Mouse (Mus musculus): Measurements from ENCODE around the gene Wdr92.
A peak's percentile ranks its signal among the peaks of the same experiment; 100 is the strongest.
"Not testable (repeated sequence)": the region's sequence is repeated elsewhere in the genome, so short reads cannot be mapped to it uniquely, and the experiment has no call there.

Gene Wdr92

DNA sequence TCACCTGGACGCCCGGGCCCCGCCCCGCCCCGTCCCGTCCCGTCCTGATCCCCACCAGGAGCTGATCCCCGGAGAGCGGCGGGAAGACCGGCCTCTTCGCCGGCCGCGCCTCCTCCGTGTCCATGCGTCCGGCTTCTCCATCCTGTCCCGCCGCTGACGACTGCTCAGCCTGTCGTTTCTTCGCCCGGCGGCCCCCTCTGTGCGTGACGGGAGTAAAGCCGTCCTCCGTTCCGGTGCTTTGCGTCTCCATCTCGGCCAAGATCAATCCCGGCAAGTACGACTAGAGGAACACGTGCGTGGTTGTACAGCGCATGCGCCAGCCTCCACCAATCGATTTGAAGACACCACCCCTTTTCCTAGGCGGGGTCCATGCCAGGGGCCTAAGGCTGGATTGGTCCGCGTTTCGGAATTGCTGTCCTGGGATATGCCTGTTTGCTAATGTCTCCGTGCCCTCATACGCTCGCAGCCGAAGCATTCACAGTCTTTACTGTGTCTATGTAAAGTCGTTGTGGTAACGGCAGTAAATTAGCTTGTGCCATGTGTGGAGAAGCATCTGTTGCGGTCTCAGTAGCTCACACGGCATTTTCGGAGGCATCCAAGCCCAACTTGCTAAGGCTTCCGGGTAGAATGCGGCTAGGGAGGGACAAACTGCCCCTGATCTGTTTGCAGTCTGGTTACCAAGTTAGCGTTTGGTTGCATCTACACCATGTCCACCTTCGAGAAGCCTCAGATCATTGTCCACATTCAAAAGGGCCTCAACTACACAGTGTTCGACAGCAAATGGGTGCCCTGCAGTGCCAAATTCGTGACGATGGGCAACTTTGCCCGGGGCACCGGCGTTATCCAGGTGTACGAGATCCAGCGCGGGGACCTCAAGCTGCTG, 29.6 kb downstream of the Wdr92 start, which contains the start of gene Pno1:
Gene Pno1, minus strand, starts transcription at position 311 of the 883 bp plus-strand sequence.
- peak; percentile 98 for DNase-seq

DNA sequence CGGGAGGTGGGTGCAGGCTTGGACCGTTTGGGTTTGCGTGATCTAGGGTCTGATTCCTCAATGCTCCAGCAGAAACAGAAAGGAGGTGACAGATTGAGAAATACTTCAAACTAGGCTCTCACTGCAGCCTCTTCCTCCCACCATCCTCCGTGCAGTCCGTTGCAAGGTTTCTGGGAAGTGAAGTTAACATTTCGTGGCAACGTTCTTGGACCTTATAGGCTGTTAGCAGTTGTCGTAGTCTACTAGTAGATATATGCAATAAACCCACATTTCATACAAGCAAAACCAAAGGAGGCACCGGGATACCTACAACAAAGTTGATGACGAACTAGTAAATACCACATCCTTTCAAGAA, 30.2 kb downstream of the Wdr92 start:
- DNase-seq, result no peak

DNA sequence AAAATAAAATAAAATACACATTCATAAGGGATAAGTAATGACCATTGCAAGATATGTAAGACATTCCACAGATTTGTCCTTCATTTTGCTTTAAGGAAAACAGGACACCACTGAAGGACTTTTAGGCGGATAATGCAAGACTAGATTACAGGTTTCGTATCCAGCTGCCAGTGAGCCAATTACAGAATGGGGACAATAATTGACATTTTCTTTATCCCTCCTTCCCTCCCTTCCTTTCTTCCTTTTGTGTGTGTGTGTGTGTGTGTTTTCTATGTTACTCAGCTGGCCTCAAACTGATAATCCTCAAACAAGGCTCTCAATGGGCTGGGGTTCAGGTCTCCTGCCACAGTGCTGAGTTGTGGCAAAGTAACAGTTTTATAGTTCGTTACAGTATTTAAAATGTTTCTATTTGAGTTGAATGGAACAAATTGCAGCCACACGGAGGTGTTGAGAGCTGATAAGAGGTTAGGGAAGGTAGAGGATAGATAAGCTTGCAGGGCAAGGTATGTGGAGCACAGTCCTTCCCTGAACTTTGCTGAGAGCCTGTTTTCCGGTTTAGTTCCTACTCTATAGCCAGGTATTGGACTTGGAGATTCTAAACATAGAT, 31.1 kb downstream of the Wdr92 start:
- no peak for DNase-seq

DNA sequence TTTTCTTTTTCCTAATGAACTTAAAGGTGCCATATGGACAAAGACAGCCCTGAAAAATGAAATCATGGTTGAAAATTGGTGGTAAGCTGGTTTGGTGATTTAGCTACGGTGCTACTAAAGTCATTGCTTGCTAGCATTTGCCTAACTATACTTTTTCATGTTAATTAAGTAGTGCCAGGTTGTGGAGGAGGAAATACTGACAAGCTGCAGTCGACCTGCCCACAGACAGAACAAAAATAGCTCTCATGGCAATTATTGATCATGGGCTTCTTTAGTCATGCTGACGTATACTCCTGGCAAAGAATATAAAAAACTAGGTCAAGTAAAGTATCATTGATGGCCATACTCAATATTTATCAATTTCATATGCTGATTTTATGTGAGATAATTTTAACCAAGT, 33.6 kb downstream of the Wdr92 start:
- DNase-seq, result no peak

DNA sequence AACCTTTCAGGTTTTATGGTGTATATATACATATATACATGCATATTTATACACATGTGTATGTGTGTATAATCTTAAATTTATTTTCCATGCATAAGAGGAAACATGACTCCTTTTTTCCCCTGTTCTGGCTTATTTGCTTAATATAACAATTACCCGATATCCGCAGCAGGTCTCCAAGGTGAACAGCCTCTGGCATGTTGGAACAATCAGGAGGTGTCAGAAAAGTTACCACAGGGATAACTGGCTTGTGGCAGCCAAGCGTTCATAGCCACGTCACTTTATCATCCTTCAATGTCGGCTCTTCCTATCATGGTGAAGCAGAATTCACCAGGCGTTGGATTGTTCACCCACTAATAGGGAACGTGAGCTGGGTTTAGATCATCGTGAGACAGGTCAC, 39.2 kb downstream of the Wdr92 start:
- DNase-seq, result no peak

DNA sequence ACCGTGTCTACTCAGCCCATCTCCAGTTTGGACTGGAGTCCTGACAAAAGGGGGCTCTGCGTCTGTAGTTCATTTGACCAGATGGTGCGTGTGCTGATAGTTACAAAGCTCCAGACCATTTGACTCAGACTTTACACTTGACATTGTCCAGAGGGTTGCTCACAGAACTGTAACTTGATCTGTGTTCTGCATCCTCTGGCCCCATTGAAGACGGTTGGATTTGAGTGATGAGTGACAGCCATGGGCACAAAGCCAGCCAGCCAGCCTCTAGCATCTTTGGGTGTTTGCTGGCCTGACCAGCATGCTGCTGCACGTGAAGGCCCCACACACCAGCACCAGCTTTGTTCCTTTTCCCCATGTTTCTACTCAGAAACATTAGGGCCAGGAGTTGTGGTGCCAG, 50.9 kb downstream of the Wdr92 start:
- no peak for DNase-seq

DNA sequence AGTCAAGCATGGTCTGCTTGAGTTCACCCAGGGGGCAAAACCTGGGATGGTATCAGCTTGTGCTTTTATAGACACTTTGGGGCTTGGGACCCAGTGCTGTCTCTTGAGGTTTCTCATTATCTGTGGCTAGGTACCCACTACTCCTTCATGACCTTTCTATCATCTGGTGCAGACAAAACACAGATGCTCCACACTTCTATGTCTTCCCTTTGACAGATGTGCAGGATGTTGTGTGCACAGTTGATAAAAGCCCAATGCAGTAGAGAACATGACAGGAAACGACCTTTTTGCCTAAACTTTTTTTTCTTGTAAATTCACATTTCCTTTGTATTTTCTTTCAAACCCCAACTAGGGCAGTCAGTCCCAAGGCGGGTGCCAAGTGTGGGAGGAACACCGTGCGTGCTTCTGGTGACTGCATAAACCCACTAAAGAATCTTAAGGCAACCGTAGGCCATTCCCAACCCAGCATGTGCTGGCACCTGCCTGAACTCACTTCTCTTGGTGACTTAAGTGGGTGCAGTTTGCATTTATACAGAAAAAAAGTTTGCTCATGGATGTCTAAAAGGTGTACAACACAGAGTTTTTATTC, 54.6 kb downstream of the Wdr92 start:
- DNase-seq, result no peak

DNA sequence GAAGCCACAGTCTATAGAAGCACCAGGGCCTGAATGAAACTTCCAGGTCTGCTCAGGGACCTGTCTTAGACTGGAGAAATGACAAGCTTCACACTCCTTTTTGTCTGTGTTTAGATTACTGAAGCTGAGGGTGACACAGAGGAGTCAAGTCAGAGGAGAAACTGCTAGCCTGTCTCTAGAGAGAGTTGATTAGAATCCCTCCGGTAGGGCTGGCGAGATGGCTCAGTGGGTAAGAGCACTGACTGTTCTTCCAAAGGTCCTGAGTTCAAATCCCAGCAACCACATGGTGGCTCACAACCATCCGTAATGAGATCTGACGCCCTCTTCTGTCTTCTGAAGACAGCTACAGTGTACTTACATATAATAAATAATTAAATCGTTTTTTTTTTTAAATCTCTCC, 56.7 kb downstream of the Wdr92 start:
- DNase-seq, result not testable (repeated sequence)

DNA sequence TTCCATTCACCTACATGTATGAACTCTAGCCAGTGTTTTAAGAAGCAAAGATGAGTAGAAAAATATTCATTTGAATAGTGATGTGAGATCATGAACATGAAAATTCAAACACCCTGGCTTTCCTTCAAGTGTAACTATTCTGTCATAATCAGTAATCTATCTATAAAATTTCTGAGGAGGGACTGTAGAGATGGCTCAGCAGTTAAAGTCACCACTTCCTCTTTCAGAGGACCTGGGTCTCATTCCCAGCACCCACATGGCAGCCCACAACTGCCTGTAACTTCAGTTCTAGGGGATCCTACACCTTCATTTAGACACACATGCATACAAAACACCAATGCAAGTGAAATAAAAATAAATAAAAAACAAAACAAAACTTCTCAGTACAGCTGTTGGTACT, 66.8 kb downstream of the Wdr92 start:
- no peak for DNase-seq

DNA sequence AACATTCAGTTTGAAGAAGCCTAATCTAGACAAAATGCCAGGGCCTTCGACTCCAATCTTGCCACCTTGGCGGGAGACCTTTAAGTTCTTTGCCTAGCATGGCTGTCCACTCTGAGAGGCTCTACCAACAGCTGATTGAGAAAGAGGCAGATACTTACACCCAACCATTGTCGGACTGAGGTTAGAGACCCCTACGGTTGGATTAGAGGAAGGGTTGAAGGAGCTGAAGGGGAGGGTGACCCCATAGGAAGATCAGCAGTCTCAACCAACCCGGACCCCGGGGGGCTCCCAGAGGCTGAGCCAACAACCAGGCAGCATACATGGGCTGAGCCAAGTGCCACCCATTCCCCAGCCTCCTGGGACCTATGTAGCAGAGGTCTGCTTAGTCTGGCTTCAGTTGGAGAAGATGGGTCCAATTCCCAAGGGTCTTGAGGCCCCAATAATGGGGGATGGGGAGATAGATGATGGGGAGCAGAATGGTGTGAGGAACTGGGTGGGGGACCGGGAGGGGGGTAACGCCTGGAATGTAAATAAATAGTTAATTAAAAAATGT, 75.0 kb downstream of the Wdr92 start:
- DNase-seq, result peak; percentile 50 to 55

DNA sequence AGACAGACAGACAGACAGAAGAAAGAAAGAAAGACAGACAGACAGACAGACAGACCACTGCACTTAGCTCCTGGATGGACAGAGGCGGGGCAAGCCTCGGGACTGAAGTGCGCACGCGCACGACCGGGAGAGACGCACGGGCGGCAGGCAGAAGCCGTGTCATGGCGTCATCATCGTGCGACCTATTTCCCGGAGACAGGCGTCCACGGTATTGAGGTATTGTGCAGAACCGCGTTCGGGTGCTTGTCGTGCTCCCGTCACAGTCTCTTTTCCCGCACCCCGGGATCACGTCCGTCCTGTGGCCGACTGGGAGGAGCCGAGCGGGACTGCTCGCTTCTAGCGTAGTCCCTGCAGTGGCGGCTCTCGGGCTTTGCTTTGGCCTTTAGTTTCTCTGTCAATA, 75.5 kb downstream of the Wdr92 start, which contains the start of gene C1d:
Gene C1d, plus strand, starts transcription at position 137 of the 400 bp plus-strand sequence.
- DNase-seq, result peak; percentile 99

DNA sequence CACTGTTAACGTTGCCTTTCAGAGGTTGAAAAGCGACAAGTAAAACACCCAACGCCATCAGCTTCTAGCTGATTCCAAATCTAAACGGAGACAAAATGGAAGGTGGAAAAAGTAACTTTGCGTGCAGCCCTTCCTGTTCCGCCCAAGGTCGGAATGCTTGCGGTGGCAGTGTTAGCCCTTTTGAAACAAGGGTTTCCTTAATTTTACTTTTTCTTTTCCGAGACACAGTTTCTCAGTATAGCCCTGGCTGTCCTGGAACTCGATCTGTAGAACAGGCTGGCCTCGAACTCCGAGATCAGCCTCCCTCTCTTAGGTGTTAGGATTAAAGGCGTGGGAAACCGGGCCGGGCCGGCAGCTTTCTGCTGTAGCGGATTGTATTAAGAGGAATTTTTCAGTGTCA, 76.0 kb downstream of the Wdr92 start:
- DNase-seq, result peak; percentile 34 to 48

DNA sequence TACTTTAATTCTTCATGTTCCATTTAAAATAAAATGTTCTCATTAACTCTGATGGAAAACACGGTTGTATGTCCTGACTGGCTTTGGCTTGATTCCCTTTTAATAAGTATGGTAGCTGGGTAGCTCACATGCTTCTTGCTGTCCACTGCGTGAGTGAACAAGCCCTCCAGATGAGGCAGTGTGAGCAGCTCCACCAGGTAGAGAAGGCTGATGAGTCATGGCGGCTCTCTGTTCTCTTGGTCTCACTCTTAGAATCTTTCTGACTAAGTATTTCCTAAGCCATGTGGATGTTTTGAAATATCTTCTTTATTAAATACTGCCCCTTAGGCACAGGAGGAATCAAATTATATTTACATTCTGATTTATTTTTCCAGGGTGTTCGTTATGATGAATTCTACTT, 85.3 kb downstream of the Wdr92 start:
- DNase-seq, result no peak

DNA sequence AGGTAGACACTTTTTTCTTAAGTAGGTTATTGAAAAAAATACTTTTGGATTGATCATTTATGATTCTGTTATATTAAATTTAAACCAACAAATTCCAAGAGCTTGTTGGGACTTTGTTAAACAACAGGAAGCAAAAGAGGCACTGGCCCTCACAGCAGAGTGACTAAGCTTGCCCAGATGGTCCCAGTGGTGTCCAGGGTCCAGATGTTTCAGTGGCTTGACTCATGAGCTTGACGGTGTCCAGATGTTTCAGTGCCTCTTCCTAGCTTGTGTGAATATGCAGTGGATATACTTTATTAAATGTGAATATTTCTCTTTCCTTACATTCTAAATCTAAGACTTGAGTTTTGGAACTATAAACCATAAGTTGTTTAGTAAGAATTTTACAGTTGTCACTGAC, 86.9 kb downstream of the Wdr92 start:
- no peak for DNase-seq

DNA sequence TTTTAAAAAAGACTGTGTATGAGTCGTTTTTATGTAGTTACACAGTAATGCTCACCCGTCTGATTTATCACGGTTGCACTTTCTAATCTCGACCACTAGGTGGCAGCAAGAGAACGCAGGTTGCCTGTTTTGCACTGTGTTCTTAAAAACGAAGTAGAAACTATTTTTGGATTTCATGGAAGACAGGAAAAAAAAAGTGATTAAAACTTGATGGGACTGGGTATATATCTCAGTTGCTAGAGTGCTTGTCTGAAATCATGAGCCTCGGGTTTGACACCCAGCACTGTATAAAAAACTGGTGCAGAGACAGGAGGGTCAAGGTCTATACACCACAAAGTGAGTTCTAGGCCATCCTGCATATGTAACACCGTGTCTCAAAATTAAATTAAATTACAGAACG, 98.1 kb downstream of the Wdr92 start:
- DNase-seq, result peak; percentile 64 to 75

All from cerebellum, postnatal 10 days (tissue).